Mouse (Mus musculus): Measurements from ENCODE around the gene Znrf4. TPM values are rescaled to one million over a fixed set of nuclear protein-coding genes. Genes with fewer than 3 reads are reported as not detected.
A peak's percentile ranks its signal among the peaks of the same experiment; 100 is the strongest.

The Znrf4 gene
- polyA plus RNA-seq, 1 experiment from 2014 or later, result not detected

GRCm38 (mm10) chr17:56547116-56547845 lies 35.0 kb upstream of the Znrf4 start:
- 62% methylated on average over 17 of the region's 17 CpGs for WGBS (ENCODE audit: insufficient replicate concordance)

DNA sequence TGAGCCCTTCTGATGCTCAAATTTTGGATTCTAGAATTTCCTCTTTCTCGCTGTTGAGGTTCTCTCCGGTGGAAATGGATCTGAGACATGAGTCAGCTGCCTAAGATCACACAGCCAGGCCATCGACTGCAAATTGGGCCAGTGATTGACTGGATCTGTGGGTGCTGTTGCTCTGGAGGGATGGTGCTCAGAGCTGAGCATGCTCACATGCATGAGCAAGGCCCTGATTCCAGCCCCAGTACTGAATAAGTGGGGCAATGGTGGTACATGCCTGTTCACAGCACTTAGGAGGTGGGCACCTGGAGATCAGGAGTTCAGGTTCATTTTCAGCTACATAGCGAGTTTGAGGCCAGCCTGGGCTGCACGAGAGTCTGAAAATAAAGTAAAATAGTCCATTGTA lies 34.3 kb upstream of the Znrf4 start:
- ATAC-seq, result no peak
- WGBS (ENCODE audit: insufficient replicate concordance), result 66% methylated on average over 5 of the region's 5 CpGs

More at GRCm38 (mm10) chr17:56547116-56547845, 35.0 kb upstream of the Znrf4 start:
- Histone ChIP-seq H3K9ac (no peak overlapping the region), H3K4me1 (peaks cover 6% of the 10 kb centered on the region; the same call in 1 of the 2 replicates), H3K27ac (no peak overlapping the region), H3K9me3 (replicated peaks) (no peaks in the 10 kb centered on the region), H3K4me3 (no peak overlapping the region), H3K27me3 (replicated peaks) (peaks cover 8% of the 10 kb centered on the region; the same call in 1 of the 2 replicates), H3K36me3 (no peaks in the 10 kb centered on the region), H3K4me2 (no peak overlapping the region)
- ATAC-seq, result no peak

GRCm38 (mm10) chr17:56545945-56546344 lies 33.7 kb upstream of the Znrf4 start:
- H3K4me3 ChIP-seq, result no peak overlapping the region
- H3K9me3 ChIP-seq (replicated peaks), result no peaks in the 10 kb centered on the region
- H3K27me3 ChIP-seq (replicated peaks), result peaks cover 11% of the 10 kb centered on the region; the same call in 1 of the 2 replicates
- H3K4me1 ChIP-seq, result peaks cover 6% of the 10 kb centered on the region; the same call in 1 of the 2 replicates
- H3K36me3 ChIP-seq, result no peaks in the 10 kb centered on the region
- H3K27ac ChIP-seq, result no peak overlapping the region
- no peak overlapping the region for H3K4me2 ChIP-seq
- H3K9ac ChIP-seq, result no peak overlapping the region
- ATAC-seq, result no peak
- WGBS (ENCODE audit: insufficient replicate concordance), result 44% methylated on average over 1 of the region's 1 CpGs

More for the DNA sequence above, 34.3 kb upstream of the Znrf4 start:
- Histone ChIP-seq H3K9ac (no peak overlapping the region), H3K4me2 (no peak overlapping the region), H3K27me3 (replicated peaks) (peaks cover 11% of the 10 kb centered on the region; the same call in 1 of the 2 replicates), H3K4me3 (no peak overlapping the region), H3K9me3 (replicated peaks) (no peaks in the 10 kb centered on the region), H3K4me1 (peaks cover 6% of the 10 kb centered on the region; the same call in 1 of the 2 replicates), H3K27ac (no peak overlapping the region), H3K36me3 (no peaks in the 10 kb centered on the region)

- H3K4me3 ChIP-seq, result no peak overlapping the region
- no peak overlapping the region for H3K27ac ChIP-seq
- H3K9ac ChIP-seq, result no peak overlapping the region
- 58% methylated on average over 7 of the region's 7 CpGs for WGBS (ENCODE audit: insufficient replicate concordance)
- peaks cover 6% of the 10 kb centered on the region; the same call in 1 of the 2 replicates for H3K4me1 ChIP-seq
- no peaks in the 10 kb centered on the region for H3K36me3 ChIP-seq
- peaks cover 11% of the 10 kb centered on the region; the same call in 1 of the 2 replicates for H3K27me3 ChIP-seq (replicated peaks)
- H3K9me3 ChIP-seq (replicated peaks), result no peaks in the 10 kb centered on the region
- ATAC-seq, result no peak
- H3K4me2 ChIP-seq, result no peak overlapping the region
Measured at GRCm38 (mm10) chr17:56544699-56545387, 32.6 kb upstream of the Znrf4 start.

DNA sequence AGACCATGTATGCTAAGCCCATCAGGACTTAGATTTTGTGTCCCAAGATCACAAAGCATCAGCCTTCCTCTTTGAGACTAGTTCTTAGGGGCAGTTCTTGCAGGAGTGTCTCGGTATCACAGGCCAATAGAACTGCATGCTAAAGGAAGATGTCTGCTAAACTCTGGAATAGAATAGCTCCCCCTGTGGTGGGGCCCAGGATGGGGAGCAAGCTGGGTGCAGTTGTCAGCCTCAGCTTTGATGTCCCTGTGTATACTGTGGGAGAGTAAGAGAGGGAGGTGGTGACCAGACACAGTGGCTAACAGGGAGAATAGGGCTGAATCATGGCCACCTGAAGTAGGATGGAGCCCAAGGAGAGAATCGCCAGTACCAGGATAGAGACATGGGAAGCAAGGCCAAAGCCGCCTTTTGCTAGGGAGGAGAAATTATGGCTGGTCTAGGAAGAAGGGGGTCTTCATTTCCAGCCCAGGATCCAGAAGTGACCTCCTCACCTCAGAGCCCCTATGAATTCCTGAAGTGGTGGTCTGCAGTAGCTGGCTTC lies 31.5 kb upstream of the Znrf4 start:
- WGBS (ENCODE audit: insufficient replicate concordance), result 60% methylated on average over 3 of the region's 3 CpGs
- H3K36me3 ChIP-seq, result no peaks in the 10 kb centered on the region
- H3K4me3 ChIP-seq, result no peak overlapping the region
- H3K4me2 ChIP-seq, result no peak overlapping the region
- no peak overlapping the region for H3K27ac ChIP-seq
- no peak for ATAC-seq
- H3K9ac ChIP-seq, result no peak overlapping the region
- no peaks in the 10 kb centered on the region for H3K9me3 ChIP-seq (replicated peaks)
- peaks cover 11% of the 10 kb centered on the region; the same call in 1 of the 2 replicates for H3K27me3 ChIP-seq (replicated peaks)
- peaks cover 6% of the 10 kb centered on the region; the same call in 1 of the 2 replicates for H3K4me1 ChIP-seq

GRCm38 (mm10) chr17:56542736-56543135 lies 30.5 kb upstream of the Znrf4 start:
- Histone ChIP-seq H3K4me2 (no peak overlapping the region), H3K4me1 (peaks cover 6% of the 10 kb centered on the region; the same call in 1 of the 2 replicates), H3K9ac (no peak overlapping the region), H3K27ac (no peak overlapping the region), H3K27me3 (replicated peaks) (peaks cover 19% of the 10 kb centered on the region; the same call in 1 of the 2 replicates), H3K36me3 (no peaks in the 10 kb centered on the region), H3K4me3 (no peak overlapping the region), H3K9me3 (replicated peaks) (no peaks in the 10 kb centered on the region)
- no peak for ATAC-seq
- WGBS (ENCODE audit: insufficient replicate concordance), result 48% methylated on average over 8 of the region's 8 CpGs

GRCm38 (mm10) chr17:56540562-56540975 lies 28.3 kb upstream of the Znrf4 start:
- peak; percentile 49 for ATAC-seq
- no peak overlapping the region for H3K27ac ChIP-seq
- H3K36me3 ChIP-seq, result no peaks in the 10 kb centered on the region
- H3K4me3 ChIP-seq, result no peak overlapping the region
- no peaks in the 10 kb centered on the region for H3K9me3 ChIP-seq (replicated peaks)
- H3K27me3 ChIP-seq (replicated peaks), result peaks cover 29% of the 10 kb centered on the region
- no peaks in the 10 kb centered on the region for H3K4me1 ChIP-seq
- H3K9ac ChIP-seq, result no peak overlapping the region
- 27% methylated on average over 6 of the region's 6 CpGs for WGBS (ENCODE audit: insufficient replicate concordance)
- H3K4me2 ChIP-seq, result no peak overlapping the region

- WGBS (ENCODE audit: insufficient replicate concordance), result 38% methylated on average over 8 of the region's 8 CpGs
- H3K4me2 ChIP-seq, result no peak overlapping the region
Measured at GRCm38 (mm10) chr17:56537912-56538311, 25.7 kb upstream of the Znrf4 start.

DNA sequence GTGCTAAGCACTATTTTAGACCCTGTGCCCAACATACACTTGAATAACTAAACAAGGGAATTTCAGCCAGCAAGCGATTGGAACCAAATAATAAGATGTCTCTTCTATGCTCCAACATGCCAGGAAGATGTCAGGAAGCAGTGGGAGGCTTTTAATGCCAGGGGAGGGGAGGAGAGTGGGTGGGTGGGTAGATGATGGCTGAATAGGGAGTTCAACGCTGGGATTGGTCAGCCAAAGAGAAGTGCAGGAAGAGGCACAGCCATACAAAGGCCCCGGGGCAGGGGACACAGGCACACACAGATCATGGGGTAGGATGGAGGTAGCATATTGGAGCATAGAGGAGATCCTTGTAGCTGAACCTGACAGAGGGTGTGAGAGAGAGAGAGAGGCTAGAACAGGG lies 24.6 kb upstream of the Znrf4 start:
- Histone ChIP-seq H3K27ac (no peak overlapping the region), H3K4me2 (no peak overlapping the region), H3K4me3 (no peak overlapping the region), H3K9me3 (replicated peaks) (no peaks in the 10 kb centered on the region), H3K4me1 (no peaks in the 10 kb centered on the region), H3K36me3 (no peaks in the 10 kb centered on the region), H3K9ac (no peak overlapping the region), H3K27me3 (replicated peaks) (peaks cover 20% of the 10 kb centered on the region)
- ATAC-seq, result no peak
- WGBS (ENCODE audit: insufficient replicate concordance), result 51% methylated on average over 3 of the region's 3 CpGs

More at GRCm38 (mm10) chr17:56537912-56538311, 25.7 kb upstream of the Znrf4 start:
- H3K9me3 ChIP-seq (replicated peaks), result no peaks in the 10 kb centered on the region
- H3K4me3 ChIP-seq, result no peak overlapping the region
- no peaks in the 10 kb centered on the region for H3K4me1 ChIP-seq
- no peak for ATAC-seq
- no peak overlapping the region for H3K9ac ChIP-seq
- no peaks in the 10 kb centered on the region for H3K36me3 ChIP-seq
- H3K27me3 ChIP-seq (replicated peaks), result peaks cover 30% of the 10 kb centered on the region
- no peak overlapping the region for H3K27ac ChIP-seq

- Histone ChIP-seq H3K4me1 (no peaks in the 10 kb centered on the region), H3K4me2 (no peak overlapping the region), H3K36me3 (no peaks in the 10 kb centered on the region), H3K9ac (no peak overlapping the region), H3K9me3 (replicated peaks) (no peaks in the 10 kb centered on the region), H3K4me3 (no peak overlapping the region), H3K27ac (no peak overlapping the region), H3K27me3 (replicated peaks) (peaks cover 20% of the 10 kb centered on the region)
- WGBS (ENCODE audit: insufficient replicate concordance), result 53% methylated on average over 14 of the region's 14 CpGs
- no peak for ATAC-seq
Measured at GRCm38 (mm10) chr17:56536192-56536591, 24.0 kb upstream of the Znrf4 start.

DNA sequence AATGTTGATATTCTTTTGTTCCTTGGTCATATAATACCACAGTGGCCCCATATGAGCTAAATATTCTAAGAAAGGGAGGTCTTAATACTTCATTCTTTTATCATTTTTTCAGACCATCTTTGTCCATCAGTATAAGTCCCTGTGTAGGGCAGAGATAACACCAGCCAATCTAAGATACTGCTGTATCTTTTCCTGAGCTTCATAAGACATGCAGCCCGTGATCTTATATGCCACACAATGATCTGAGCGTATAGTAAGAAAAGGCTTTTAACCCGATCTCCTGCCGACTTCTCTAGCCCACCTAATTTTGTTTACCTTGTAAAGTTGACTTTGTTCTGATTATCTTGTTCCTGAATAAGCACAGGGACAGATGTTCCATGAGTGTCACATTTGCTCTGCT lies 12.7 kb upstream of the Znrf4 start:
- Histone ChIP-seq H3K4me2 (no peak overlapping the region), H3K9ac (no peak overlapping the region), H3K36me3 (no peaks in the 10 kb centered on the region), H3K27me3 (replicated peaks) (peaks cover 14% of the 10 kb centered on the region; the same call in 1 of the 2 replicates), H3K4me3 (no peak overlapping the region), H3K4me1 (no peaks in the 10 kb centered on the region), H3K27ac (no peak overlapping the region), H3K9me3 (replicated peaks) (no peaks in the 10 kb centered on the region)
- WGBS (ENCODE audit: insufficient replicate concordance), result 44% methylated on average over 4 of the region's 4 CpGs
- ATAC-seq, result no peak

DNA sequence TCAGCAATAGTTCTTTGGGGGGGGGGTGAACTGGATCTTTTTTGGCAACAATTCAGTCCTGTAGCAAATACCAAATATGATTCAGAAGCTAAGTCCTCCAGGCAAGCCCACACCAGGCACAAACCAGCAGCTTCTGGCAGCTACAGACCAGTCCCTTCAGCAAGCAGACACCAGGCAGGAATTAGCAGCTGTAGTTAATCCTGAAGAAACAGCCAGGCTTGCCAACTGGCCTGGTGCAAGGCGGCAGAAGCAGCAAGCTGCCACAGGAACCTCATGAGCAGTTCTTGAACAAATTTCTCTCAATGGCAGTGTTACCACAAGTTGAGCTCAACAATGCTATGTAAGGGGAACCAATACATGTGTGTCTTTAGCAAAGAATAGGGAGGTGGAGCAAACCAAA lies 10.5 kb upstream of the Znrf4 start:
- Histone ChIP-seq H3K27me3 (replicated peaks) (peaks cover 14% of the 10 kb centered on the region; the same call in 1 of the 2 replicates), H3K4me3 (no peak overlapping the region), H3K9ac (no peak overlapping the region), H3K4me1 (no peaks in the 10 kb centered on the region), H3K4me2 (no peak overlapping the region), H3K9me3 (replicated peaks) (no peaks in the 10 kb centered on the region), H3K27ac (no peak overlapping the region), H3K36me3 (no peaks in the 10 kb centered on the region)
- WGBS (ENCODE audit: insufficient replicate concordance), result 39% methylated on average over 1 of the region's 1 CpGs
- no peak for ATAC-seq

Measured in liver, embryonic 12.5 days (tissue).